Mouse (Mus musculus): ENCODE results near the gene Macrod2. TPM values are rescaled to one million over a fixed set of nuclear protein-coding genes. Genes with fewer than 3 reads are reported as not detected.

The Macrod2 gene
- total RNA-seq, 2 experiments from 2014 or later = 51.0 to 52.7 TPM

- DNase-seq (ENCODE audit: low spot score in 2 of 2) = no peak
Observed at GRCm38 (mm10) chr2:140561426-140561825, 166.3 kb downstream of the Macrod2 start.

- no peak for DNase-seq (ENCODE audit: low spot score in 2 of 2)
Observed at GRCm38 (mm10) chr2:140570874-140571273, 175.8 kb downstream of the Macrod2 start.

- no peak for DNase-seq (ENCODE audit: low spot score in 2 of 2)
Observed at GRCm38 (mm10) chr2:140592537-140593261, 197.6 kb downstream of the Macrod2 start.

- no peak for DNase-seq (ENCODE audit: low spot score in 2 of 2)
Observed at GRCm38 (mm10) chr2:140596906-140597305, 201.8 kb downstream of the Macrod2 start.

- no peak for DNase-seq (ENCODE audit: low spot score in 2 of 2)
Observed at GRCm38 (mm10) chr2:140615451-140615850, 220.3 kb downstream of the Macrod2 start.

- DNase-seq (ENCODE audit: low spot score in 2 of 2) = no peak
Observed at GRCm38 (mm10) chr2:140621730-140622337, 226.7 kb downstream of the Macrod2 start.

- no peak for DNase-seq (ENCODE audit: low spot score in 2 of 2)
Observed at GRCm38 (mm10) chr2:140653481-140653880, 258.4 kb downstream of the Macrod2 start.

- no peak for DNase-seq (ENCODE audit: low spot score in 2 of 2)
Observed at GRCm38 (mm10) chr2:140653978-140654377, 258.9 kb downstream of the Macrod2 start.

GRCm38 (mm10) chr2:140662673-140663072 is 267.6 kb downstream of the Macrod2 start:
- DNase-seq (ENCODE audit: low spot score in 2 of 2) = no peak

GRCm38 (mm10) chr2:140664381-140664780 is 269.3 kb downstream of the Macrod2 start:
- DNase-seq (ENCODE audit: low spot score in 2 of 2) = no peak

GRCm38 (mm10) chr2:140666846-140667245 is 271.7 kb downstream of the Macrod2 start:
- DNase-seq (ENCODE audit: low spot score in 2 of 2) = no peak

- no peak for DNase-seq (ENCODE audit: low spot score in 2 of 2)
Observed at GRCm38 (mm10) chr2:140667261-140668047, 272.3 kb downstream of the Macrod2 start.

- DNase-seq (ENCODE audit: low spot score in 2 of 2) = peak; percentile 76 to 84
Observed at GRCm38 (mm10) chr2:140668311-140668710, 273.2 kb downstream of the Macrod2 start.

- no peak for DNase-seq (ENCODE audit: low spot score in 2 of 2)
Observed at GRCm38 (mm10) chr2:140669081-140669480, 274.0 kb downstream of the Macrod2 start.

- no peak for DNase-seq (ENCODE audit: low spot score in 2 of 2)
Observed at GRCm38 (mm10) chr2:140669786-140670185, 274.7 kb downstream of the Macrod2 start.

- peak; percentile 53 to 67 for DNase-seq (ENCODE audit: low spot score in 2 of 2)
Observed at GRCm38 (mm10) chr2:140670457-140670856, 275.3 kb downstream of the Macrod2 start.

- DNase-seq (ENCODE audit: low spot score in 2 of 2) = peak; percentile 90 to 94
Observed at GRCm38 (mm10) chr2:140670963-140671702, 276.0 kb downstream of the Macrod2 start, which contains the start of gene Flrt3. Gene Flrt3 (minus strand): TSS chr2:140671469.

- no peak for DNase-seq (ENCODE audit: low spot score in 2 of 2)
Observed at GRCm38 (mm10) chr2:140673466-140673865, 278.4 kb downstream of the Macrod2 start.

GRCm38 (mm10) chr2:140676728-140677127 is 281.6 kb downstream of the Macrod2 start:
- DNase-seq (ENCODE audit: low spot score in 2 of 2) = no peak

- DNase-seq (ENCODE audit: low spot score in 2 of 2) = no peak
Observed at GRCm38 (mm10) chr2:140690906-140691305, 295.8 kb downstream of the Macrod2 start.

- DNase-seq (ENCODE audit: low spot score in 2 of 2) = no peak
Observed at GRCm38 (mm10) chr2:140691403-140691802, 296.3 kb downstream of the Macrod2 start.
